Mouse (Mus musculus) spleen, adult 2 months (tissue): Measurements from ENCODE around the gene Tnrc6a. TPM values are rescaled to one million over a fixed set of nuclear protein-coding genes. Genes with fewer than 3 reads are reported as not detected.

Experiments
- DNase-seq, 2 experiments: peaks; one replicate each; pipeline versions ENCODE4 v3.0.0 to v3.0.0-alpha.2; 2012 to 2021; ENCODE audit warnings: low spot score in 2 of 2, low read depth in 1 of 2
- H3K27ac ChIP-seq: fragments of 200-500 bp; 2 replicates; pipeline ENCODE4 v1.5.1; 2012; ENCODE audit warnings: low read length, inconsistent platforms; ENCODE audit not compliant: insufficient read depth
- H3K27me3 ChIP-seq: fragments of 200-500 bp; 2 replicates; pipeline ENCODE4 v1.6.1; 2012; ENCODE audit warnings: mild to moderate bottlenecking, moderate library complexity, low read length, inconsistent platforms; ENCODE audit not compliant: control insufficient read depth, insufficient read depth
- H3K36me3 ChIP-seq: fragments of 200-500 bp; 2 replicates; pipeline ENCODE4 v1.6.1; 2012; ENCODE audit warnings: mild to moderate bottlenecking, low read length, inconsistent platforms; ENCODE audit not compliant: control insufficient read depth, insufficient read depth
- H3K4me1 ChIP-seq: fragments of 200-500 bp; 2 replicates; pipeline ENCODE4 v1.6.1; 2011; ENCODE audit warnings: inconsistent platforms; ENCODE audit not compliant: control insufficient read depth, insufficient read depth, insufficient read length
- H3K4me3 ChIP-seq: fragments of 200-500 bp; 2 replicates; pipeline ENCODE4 v1.5.1; 2011; ENCODE audit warnings: mild to moderate bottlenecking, inconsistent platforms; ENCODE audit not compliant: insufficient read depth, insufficient read length; ENCODE audit errors: extremely low read depth
- CTCF ChIP-seq: fragments of 200-500 bp; IDR thresholded peaks from 2 replicates; pipeline ENCODE4 v1.5.1; 2011; ENCODE audit warnings: mild to moderate bottlenecking, inconsistent platforms; ENCODE audit not compliant: insufficient read depth, insufficient read length, insufficient replicate concordance; ENCODE audit errors: extremely low read depth
- POLR2A ChIP-seq: fragments of 200-500 bp; IDR thresholded peaks from 2 replicates; pipeline ENCODE4 v1.6.1; 2011; ENCODE audit warnings: low read depth, low read length, inconsistent platforms
- WGBS: fragments of 180-500 bp; shearing (Covaris S2); methylation state at CpG from one replicate; pipeline ENCODE4 v1.1.7; 2018; 5-methylcytosine and 5-hydroxymethylcytosine counted together
- polyA plus RNA-seq: library from polyadenylated mRNA; depleted of rRNA; stranded (reverse); fragments of >200 nt; gene quantifications from 2 replicates; pipeline ENCODE4 v1.2.3, GENCODE M21; 2012; rRNA removed

The Tnrc6a gene
- 33.2 and 43.7 TPM in 2 replicates for polyA plus RNA-seq

- no peak for TF ChIP-seq CTCF
- peak; percentile 51 for TF ChIP-seq POLR2A
- no peaks in the 10 kb centered on the region for H3K27me3 ChIP-seq
- DNase-seq = peak; percentile 85 to 90
- no peaks in the 10 kb centered on the region for H3K4me1 ChIP-seq
- peaks cover 1% of the 10 kb centered on the region for H3K36me3 ChIP-seq
- peak within 1 kb of the TSS; percentile 99 for H3K27ac ChIP-seq
- peak within 1 kb of the TSS; percentile 99 for H3K4me3 ChIP-seq
- WGBS = under 1% methylated on average over 40 of the region's 55 CpGs
These were observed at the start of gene Tnrc6a for GRCm38 (mm10) chr7:123123665-123124298. Tnrc6a (plus strand) TSS chr7:123123885.

- no peak for TF ChIP-seq CTCF
- TF ChIP-seq POLR2A = no peak
- H3K27ac ChIP-seq = no peak overlapping the region
- no peaks in the 10 kb centered on the region for H3K27me3 ChIP-seq
- no peaks in the 10 kb centered on the region for H3K36me3 ChIP-seq
- H3K4me3 ChIP-seq = no peak overlapping the region
- WGBS = 42% methylated on average over 4 of the region's 4 CpGs
- DNase-seq = no peak
- H3K4me1 ChIP-seq = no peaks in the 10 kb centered on the region
These were observed 41.4 kb upstream of the Tnrc6a start for GRCm38 (mm10) chr7:123082236-123082635.

- Histone ChIP-seq H3K4me3 (no peak overlapping the region), H3K4me1 (no peaks in the 10 kb centered on the region), H3K27ac (no peak overlapping the region), H3K36me3 (no peaks in the 10 kb centered on the region), H3K27me3 (no peaks in the 10 kb centered on the region)
- 52% methylated on average over 12 of the region's 12 CpGs for WGBS
- DNase-seq = no peak
- no peak for TF ChIP-seq POLR2A
- TF ChIP-seq CTCF = no peak
These were observed 40.1 kb upstream of the Tnrc6a start for GRCm38 (mm10) chr7:123083441-123084123.

- no peak overlapping the region; the same call in 1 of the 2 replicates for H3K4me3 ChIP-seq
- H3K27me3 ChIP-seq = no peaks in the 10 kb centered on the region
- WGBS = 6% methylated on average over 7 of the region's 7 CpGs
- DNase-seq = no peak
- no peak overlapping the region for H3K27ac ChIP-seq
- TF ChIP-seq POLR2A (no peak), CTCF (no peak)
- H3K4me1 ChIP-seq = no peaks in the 10 kb centered on the region
- no peaks in the 10 kb centered on the region for H3K36me3 ChIP-seq
These were observed 39.4 kb upstream of the Tnrc6a start for GRCm38 (mm10) chr7:123084180-123084691.

GRCm38 (mm10) chr7:123084708-123085107 lies 39.0 kb upstream of the Tnrc6a start:
- peak in 1 of 2 experiments; percentile 23 for DNase-seq
- Histone ChIP-seq H3K36me3 (no peaks in the 10 kb centered on the region), H3K27me3 (no peaks in the 10 kb centered on the region), H3K4me1 (no peaks in the 10 kb centered on the region), H3K27ac (no peak overlapping the region), H3K4me3 (no peak overlapping the region; the same call in 1 of the 2 replicates)
- TF ChIP-seq POLR2A (no peak), CTCF (no peak)
- 11% methylated on average over 13 of the region's 13 CpGs for WGBS

GRCm38 (mm10) chr7:123088920-123089319 lies 34.8 kb upstream of the Tnrc6a start:
- Histone ChIP-seq H3K36me3 (no peaks in the 10 kb centered on the region), H3K27ac (no peak overlapping the region), H3K4me1 (no peaks in the 10 kb centered on the region), H3K27me3 (no peaks in the 10 kb centered on the region), H3K4me3 (no peak overlapping the region)
- no peak for DNase-seq
- TF ChIP-seq CTCF (no peak), POLR2A (no peak)
- 93% methylated on average over 4 of the region's 4 CpGs for WGBS
